Mouse (Mus musculus): ENCODE data around the gene Mcrip1.

DNA sequence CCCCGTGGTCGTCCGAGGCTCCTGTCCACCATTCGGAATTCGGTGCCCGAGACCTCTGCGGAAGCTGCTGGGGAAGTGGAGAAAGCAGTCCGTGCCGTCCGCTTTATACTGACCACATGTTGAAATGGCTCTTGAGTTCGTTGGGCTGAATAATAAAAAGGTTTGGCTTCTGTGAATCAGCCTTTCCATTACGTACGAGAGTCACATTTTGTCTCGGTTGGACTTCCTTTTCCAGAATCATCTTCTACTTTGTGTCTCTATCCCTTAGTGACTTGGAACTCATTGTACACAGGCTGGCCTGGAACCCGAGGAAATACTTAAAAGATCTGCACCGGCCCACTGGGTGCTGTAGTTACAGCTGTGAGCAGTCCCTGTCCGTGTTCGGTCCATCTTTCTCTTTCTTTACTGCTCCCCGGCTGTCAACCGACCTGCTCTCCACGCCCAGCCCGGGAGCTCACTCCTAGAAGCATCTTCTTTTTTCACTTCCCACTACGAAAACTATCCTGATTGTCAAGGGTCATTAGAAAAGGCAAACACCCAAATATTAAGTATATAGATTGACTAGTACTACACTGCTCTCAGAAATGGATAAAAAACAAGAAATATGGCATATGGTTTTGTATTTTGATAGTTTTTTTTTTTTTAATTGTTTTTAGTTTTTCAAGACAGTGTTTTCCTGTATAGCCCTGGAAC is 24.2 kb upstream of the Mcrip1 start:
- no peak for TF ChIP-seq CTCF (IDR thresholded peaks at IDR 0.05; ENCODE audit: low read depth)
- TF ChIP-seq EP300 (IDR thresholded peaks at IDR 0.05; ENCODE audit: low read depth), result no peak

Data from liver, postnatal 0 days (tissue).